ENCODE assay signal across 31 mouse cellular contexts in the genomic region with DNA sequence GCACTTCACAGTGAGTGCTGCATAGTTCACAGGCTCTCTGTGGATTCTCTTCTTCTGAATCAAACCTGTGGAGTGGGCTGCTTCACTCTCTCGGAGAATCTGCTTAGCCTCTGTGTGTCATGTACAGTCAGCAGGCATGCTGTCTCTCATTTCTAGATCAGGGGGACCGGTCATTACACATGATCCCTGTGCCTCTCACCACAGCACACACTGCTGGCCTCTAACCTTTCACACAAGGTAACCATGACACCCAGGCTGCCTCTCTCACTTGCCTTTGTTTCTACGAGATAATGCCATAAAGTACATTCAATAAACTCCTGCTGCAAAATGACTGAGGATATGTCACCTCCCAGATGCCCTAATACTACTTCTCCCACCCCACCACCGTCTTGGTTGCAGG.
"Had no signal": no experiment of that assay in that cellular context is flagged by ENCODE, and none has a peak within 500 bp of the region (broad histone marks: within the 10 kb centered on the region; RNA-seq: fewer than 3 reads in every experiment).

No protein-coding gene starts in this region.

- DNase-seq: left cerebral cortex, postnatal 4 days; liver; liver, embryonic 13.5 days; liver, postnatal 0 days; lung, adult 18-20 months; lung, adult 2 months; lung, embryonic 14.5 days; lung, postnatal 10 days; lung, postnatal 14 days; lung, postnatal 36 days; lung, postnatal 4 days; midbrain, embryonic 14.5 days had no signal

- H3K36me3 ChIP-seq: limb, embryonic 10.5 days; limb, embryonic 12.5 days; limb, embryonic 13.5 days; limb, embryonic 15.5 days; liver, embryonic 12.5 days; liver, embryonic 13.5 days; liver, embryonic 15.5 days; lung, embryonic 15.5 days; midbrain, embryonic 10.5 days; midbrain, embryonic 12.5 days; midbrain, embryonic 13.5 days; midbrain, embryonic 15.5 days; neural tube, embryonic 12.5 days had no signal

- H3K9ac ChIP-seq: limb, embryonic 12.5 days; limb, embryonic 13.5 days; limb, embryonic 15.5 days; liver, embryonic 12.5 days; liver, embryonic 13.5 days; liver, embryonic 14.5 days; liver, embryonic 15.5 days; liver, postnatal 0 days; lung, embryonic 14.5 days; lung, embryonic 15.5 days; midbrain, embryonic 12.5 days; midbrain, embryonic 13.5 days; midbrain, embryonic 15.5 days; neural tube, embryonic 12.5 days had no signal

- H3K9me3 ChIP-seq: limb, embryonic 10.5 days; limb, embryonic 12.5 days; limb, embryonic 13.5 days; limb, embryonic 15.5 days; liver, embryonic 12.5 days; liver, embryonic 13.5 days; liver, embryonic 15.5 days; lung, embryonic 15.5 days; midbrain, embryonic 10.5 days; midbrain, embryonic 12.5 days; midbrain, embryonic 13.5 days; midbrain, embryonic 15.5 days; neural tube, embryonic 12.5 days had no signal

- H3K27me3 ChIP-seq: limb, embryonic 12.5 days; limb, embryonic 13.5 days; limb, embryonic 15.5 days; liver, embryonic 12.5 days; liver, embryonic 13.5 days; liver, embryonic 15.5 days; lung, embryonic 15.5 days; megakaryocyte, embryonic 14.5 days; midbrain, embryonic 12.5 days; midbrain, embryonic 13.5 days; midbrain, embryonic 15.5 days; neural tube, embryonic 12.5 days had no signal

- H3K4me1 ChIP-seq: limb, embryonic 10.5 days; limb, embryonic 12.5 days; limb, embryonic 13.5 days; limb, embryonic 15.5 days; liver, embryonic 12.5 days; liver, embryonic 13.5 days; liver, embryonic 15.5 days; lung, embryonic 15.5 days; megakaryocyte, embryonic 14.5 days; midbrain, embryonic 12.5 days; midbrain, embryonic 13.5 days; midbrain, embryonic 15.5 days; neural tube, embryonic 12.5 days had no signal

- ATAC-seq: liver, embryonic 12.5 days; liver, postnatal 0 days; lung, postnatal 0 days; midbrain, embryonic 13.5 days; midbrain, embryonic 15.5 days; midbrain, embryonic 16.5 days had no signal

- H3K27ac ChIP-seq: limb, embryonic 10.5 days; limb, embryonic 12.5 days; limb, embryonic 13.5 days; limb, embryonic 15.5 days; liver, embryonic 12.5 days; liver, embryonic 13.5 days; liver, embryonic 14.5 days; liver, embryonic 15.5 days; lung, embryonic 15.5 days; macrophage; midbrain, embryonic 10.5 days; midbrain, embryonic 12.5 days; midbrain, embryonic 13.5 days; midbrain, embryonic 15.5 days; neural tube, embryonic 12.5 days had no signal

- H3K4me2 ChIP-seq: limb, embryonic 12.5 days; limb, embryonic 13.5 days; limb, embryonic 15.5 days; liver, embryonic 11.5 days; liver, embryonic 12.5 days; liver, embryonic 13.5 days; liver, embryonic 15.5 days; lung, embryonic 14.5 days; lung, embryonic 15.5 days; midbrain, embryonic 12.5 days; midbrain, embryonic 13.5 days; midbrain, embryonic 15.5 days; neural tube, embryonic 12.5 days had no signal

- H3K4me3 ChIP-seq: limb, embryonic 10.5 days; limb, embryonic 12.5 days; limb, embryonic 13.5 days; limb, embryonic 15.5 days; liver, embryonic 12.5 days; liver, embryonic 13.5 days; liver, embryonic 15.5 days; lung, embryonic 15.5 days; megakaryocyte, embryonic 14.5 days; midbrain, embryonic 10.5 days; midbrain, embryonic 12.5 days; midbrain, embryonic 13.5 days; midbrain, embryonic 15.5 days; myocyte; neural tube, embryonic 12.5 days had no signal
